Mouse (Mus musculus): ENCODE measurements around the gene Olfr30. TPM values are rescaled to one million over a fixed set of nuclear protein-coding genes. Genes with fewer than 3 reads are reported as not detected.
"Not testable (repeated sequence)": the region's sequence is repeated elsewhere in the genome, so short reads cannot be mapped to it uniquely, and the experiment has no call there.

Gene Olfr30
- total RNA-seq (2018; cell fraction: chromatin; rRNA removed) = not detected
- total RNA-seq (2018; cell fraction: cytosol; rRNA removed) = not detected
- not detected for total RNA-seq (2018; cell fraction: nucleus; rRNA removed)
- not detected in 3 replicates for polyA plus RNA-seq (2018)

DNA sequence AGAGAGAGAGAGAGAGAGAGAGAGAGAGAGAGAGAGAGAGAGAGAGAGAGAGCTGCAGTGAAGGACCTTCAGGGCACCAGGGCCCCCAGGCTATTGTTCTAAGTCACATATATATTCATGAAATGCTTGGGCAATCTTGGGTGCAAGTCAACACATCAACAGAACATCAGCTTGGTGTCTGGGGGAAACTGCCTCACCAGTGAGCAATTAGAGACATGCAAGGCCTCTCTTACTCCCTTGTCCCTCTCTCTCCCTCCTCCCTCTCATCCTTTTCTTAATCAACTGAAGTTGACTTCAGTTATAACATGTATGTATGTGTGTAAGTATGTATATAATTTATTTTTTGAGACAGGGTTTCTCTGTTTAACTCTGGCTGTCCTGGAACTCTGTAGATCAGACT lies at the start of gene Olfr30:
Gene Olfr30, minus strand, starts transcription at position 101 of the 400 bp plus-strand sequence.
- Histone ChIP-seq H3K4me3 (ENCODE audit: inconsistent target) (no peak within 1 kb of the TSS), H3K27ac (no peak within 1 kb of the TSS), H3K36me3 (ENCODE audit: inconsistent target) (no peaks in the 10 kb centered on the region), H3K79me2 (ENCODE audit: inconsistent target) (no peaks in the 10 kb centered on the region)

DNA sequence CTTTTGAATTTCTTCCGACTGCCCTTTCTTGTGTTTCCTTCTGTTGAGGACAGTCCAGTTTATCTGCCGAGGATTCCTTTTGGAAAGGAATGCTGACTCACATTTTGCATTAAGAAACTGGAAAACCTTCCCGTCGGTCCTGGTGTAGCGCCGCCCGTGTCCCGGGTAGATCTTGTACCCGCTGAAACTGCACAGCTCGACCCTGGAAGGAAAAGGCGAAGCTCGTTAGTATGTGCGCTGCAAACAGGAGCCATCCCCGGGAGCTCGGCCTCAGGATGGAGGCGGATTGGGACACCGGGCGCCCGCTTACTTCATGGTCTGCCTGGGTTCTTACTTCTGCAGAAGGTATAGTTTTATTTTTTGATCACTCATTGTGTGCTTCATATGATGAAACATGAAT lies 47.0 kb upstream of the Olfr30 start:
- H3K4me3 ChIP-seq (ENCODE audit: inconsistent target); H3K27ac ChIP-seq; H3K36me3 ChIP-seq (ENCODE audit: inconsistent target); H3K79me2 ChIP-seq (ENCODE audit: inconsistent target): not testable (repeated sequence)
- WGBS (ENCODE audit: missing documents) = 93% methylated on average over 5 of the region's 19 CpGs

DNA sequence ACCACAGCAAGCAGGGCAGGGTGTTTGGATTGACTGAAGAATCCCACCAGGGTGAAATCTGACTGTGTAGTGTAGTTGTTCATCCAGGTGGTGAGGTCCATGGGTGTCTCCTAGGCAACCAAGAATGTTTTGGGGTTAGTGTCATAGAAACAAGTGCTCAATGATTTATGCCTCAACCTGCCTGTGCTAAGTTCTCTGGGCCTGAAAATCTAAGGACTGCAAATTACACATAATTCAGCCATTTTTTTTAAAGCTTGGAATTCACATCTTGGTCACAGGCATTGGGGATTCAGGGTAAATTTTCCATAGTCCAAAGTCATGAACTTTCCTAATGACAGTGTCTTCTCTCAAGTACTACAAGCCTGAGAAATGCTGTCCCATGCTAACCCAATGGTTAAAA lies 40.4 kb upstream of the Olfr30 start, which contains the start of gene Olfr331:
Gene Olfr331, minus strand, starts transcription at position 101 of the 400 bp plus-strand sequence.
- not testable (repeated sequence) for H3K4me3 ChIP-seq (ENCODE audit: inconsistent target); H3K27ac ChIP-seq; H3K36me3 ChIP-seq (ENCODE audit: inconsistent target); H3K79me2 ChIP-seq (ENCODE audit: inconsistent target)

DNA sequence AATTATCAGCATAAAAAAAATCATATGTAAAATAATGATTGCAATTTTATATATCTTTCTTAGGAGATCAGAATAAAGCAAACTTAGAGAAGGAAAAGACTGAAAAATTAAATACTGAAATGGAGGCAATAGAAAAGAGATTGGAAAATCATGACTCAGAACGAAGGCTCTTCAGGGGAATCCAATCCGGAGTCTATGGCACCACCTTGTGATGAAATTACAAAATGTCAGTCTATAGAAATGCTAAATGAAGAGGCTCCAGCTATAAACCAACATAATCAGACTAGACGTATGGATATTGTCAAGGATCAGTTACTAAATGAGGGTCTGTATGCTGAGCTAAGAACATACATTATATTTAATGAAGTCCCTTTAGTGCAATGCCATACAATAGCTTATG lies 37.2 kb upstream of the Olfr30 start:
- Histone ChIP-seq H3K27ac (no peak overlapping the region), H3K4me3 (ENCODE audit: inconsistent target) (no peak overlapping the region), H3K36me3 (ENCODE audit: inconsistent target) (no peaks in the 10 kb centered on the region), H3K79me2 (ENCODE audit: inconsistent target) (no peaks in the 10 kb centered on the region)
- whole genome bisulfite sequencing (ENCODE audit: missing documents) = 85% methylated on average over 3 of the region's 3 CpGs

DNA sequence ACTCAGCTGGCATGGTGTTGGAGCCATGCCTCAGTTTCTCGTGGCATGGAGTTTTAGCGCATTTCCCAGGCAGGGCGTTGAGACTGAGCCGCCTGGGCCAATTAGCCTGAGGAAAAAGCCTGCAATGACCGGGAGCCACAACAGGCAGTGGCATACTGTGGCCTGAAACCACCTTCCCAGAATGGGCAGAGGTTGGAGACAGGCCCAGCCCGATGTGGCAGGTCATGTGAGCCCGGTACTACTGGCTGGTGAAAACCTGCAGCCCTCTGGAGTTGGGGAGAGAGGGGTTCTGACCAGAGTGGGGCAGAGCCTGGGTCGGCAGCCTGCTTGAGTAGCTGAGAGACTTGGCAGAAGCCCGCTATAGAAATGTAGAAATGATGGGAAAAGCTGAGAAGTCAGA lies 36.7 kb upstream of the Olfr30 start:
- H3K36me3 ChIP-seq (ENCODE audit: inconsistent target) = no peaks in the 10 kb centered on the region
- H3K27ac ChIP-seq = no peak overlapping the region
- no peak overlapping the region for H3K4me3 ChIP-seq (ENCODE audit: inconsistent target)
- no peaks in the 10 kb centered on the region for H3K79me2 ChIP-seq (ENCODE audit: inconsistent target)
- 79% methylated on average over 6 of the region's 9 CpGs for WGBS (ENCODE audit: missing documents)

DNA sequence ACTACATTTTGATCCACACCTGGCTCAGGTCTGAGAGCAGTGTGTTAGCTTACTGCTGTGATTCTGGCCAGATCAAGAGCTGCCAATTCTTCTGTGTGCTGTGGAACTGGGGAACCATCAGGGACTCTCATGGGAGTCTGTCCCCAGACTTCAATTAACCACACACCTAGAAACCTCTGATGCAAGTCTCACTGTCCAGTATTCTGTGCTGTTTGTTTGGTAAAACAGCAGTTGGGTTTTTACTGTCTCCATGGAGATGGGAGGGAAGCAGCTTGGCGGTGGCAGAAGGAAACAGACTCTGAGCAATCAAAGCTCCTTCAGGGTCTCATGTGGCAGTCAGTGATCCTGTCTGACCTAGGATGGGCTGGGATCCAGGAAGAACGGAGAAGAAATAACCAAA lies 30.4 kb upstream of the Olfr30 start, which contains the start of gene Olfr332:
Gene Olfr332, minus strand, starts transcription at position 101 of the 400 bp plus-strand sequence.
- WGBS (ENCODE audit: missing documents) = 87% methylated on average over 2 of the region's 2 CpGs
- Histone ChIP-seq H3K79me2 (ENCODE audit: inconsistent target) (no peaks in the 10 kb centered on the region), H3K36me3 (ENCODE audit: inconsistent target) (no peaks in the 10 kb centered on the region), H3K4me3 (ENCODE audit: inconsistent target) (no peak within 1 kb of the TSS), H3K27ac (no peak within 1 kb of the TSS)

DNA sequence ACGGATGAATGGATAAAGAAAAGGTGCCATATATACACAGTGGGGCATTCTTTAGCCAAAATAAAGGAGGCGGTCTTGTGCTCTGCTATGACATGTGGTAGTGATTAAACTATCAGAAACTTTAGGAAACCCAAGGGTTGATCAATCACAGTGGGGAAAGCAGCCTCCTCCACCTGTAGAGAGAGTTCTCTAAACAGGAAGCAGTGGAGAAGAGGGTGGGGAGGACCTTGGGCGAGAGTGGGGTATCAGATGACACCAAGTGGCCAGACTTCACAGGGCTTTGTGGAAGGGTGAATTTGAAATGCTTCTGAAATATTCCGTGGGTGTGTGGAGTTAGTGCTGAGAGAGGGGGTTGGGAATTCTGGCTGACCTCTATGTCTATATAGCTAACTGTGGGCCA lies 8.5 kb downstream of the Olfr30 start:
- no peak overlapping the region for H3K27ac ChIP-seq
- WGBS (ENCODE audit: missing documents) = 56% methylated on average over 4 of the region's 4 CpGs
- no peaks in the 10 kb centered on the region for H3K79me2 ChIP-seq (ENCODE audit: inconsistent target)
- no peaks in the 10 kb centered on the region for H3K36me3 ChIP-seq (ENCODE audit: inconsistent target)
- no peak overlapping the region for H3K4me3 ChIP-seq (ENCODE audit: inconsistent target)

DNA sequence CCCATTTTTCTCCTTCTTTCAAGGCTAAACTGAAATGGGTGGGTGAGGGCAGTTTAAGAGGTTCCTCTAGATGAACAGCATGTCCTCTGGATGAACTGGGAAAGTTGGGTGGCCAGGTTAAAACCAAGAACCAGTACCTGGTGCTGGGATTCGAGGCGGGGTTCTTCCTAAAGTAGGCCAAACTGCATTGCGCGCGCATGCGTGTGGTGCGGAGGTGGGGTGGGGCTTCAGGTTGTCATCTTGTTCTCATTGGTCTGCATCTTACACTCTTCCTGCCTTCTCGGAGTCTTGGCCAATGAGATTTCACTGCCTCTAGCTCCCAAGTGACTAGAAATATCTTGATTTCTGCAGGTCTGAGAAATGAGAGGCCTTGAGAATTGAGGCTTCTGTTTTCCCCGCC lies 9.3 kb downstream of the Olfr30 start, which contains the start of gene Lypd9:
Gene Lypd9, minus strand, starts transcription at position 165 of the 400 bp plus-strand sequence.
- Histone ChIP-seq H3K36me3 (ENCODE audit: inconsistent target) (no peaks in the 10 kb centered on the region), H3K4me3 (ENCODE audit: inconsistent target) (no peak within 1 kb of the TSS), H3K27ac (no peak within 1 kb of the TSS), H3K79me2 (ENCODE audit: inconsistent target) (no peaks in the 10 kb centered on the region)
- WGBS (ENCODE audit: missing documents) = 92% methylated on average over 9 of the region's 9 CpGs

DNA sequence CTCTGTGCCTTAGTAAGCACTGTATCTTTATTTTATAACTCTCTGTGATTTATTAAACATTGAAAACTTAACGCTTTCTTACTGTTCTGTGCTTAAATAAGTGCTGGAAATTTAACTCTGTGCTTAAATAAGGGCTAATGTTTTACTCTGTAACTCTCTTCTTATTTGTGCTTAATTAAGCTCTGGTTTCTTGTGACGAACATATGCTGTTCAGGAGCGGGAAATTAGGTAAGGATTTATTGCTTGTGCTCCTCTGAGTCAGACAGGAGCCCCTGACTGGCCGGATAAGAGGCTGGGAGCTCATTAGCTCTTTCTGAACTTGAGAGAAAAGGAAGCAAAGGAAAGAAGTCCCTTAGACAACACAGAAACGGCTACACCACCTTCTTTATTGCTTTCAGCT lies 24.2 kb downstream of the Olfr30 start:
- Histone ChIP-seq H3K27ac (no peak overlapping the region), H3K4me3 (ENCODE audit: inconsistent target) (no peak overlapping the region), H3K79me2 (ENCODE audit: inconsistent target) (no peaks in the 10 kb centered on the region), H3K36me3 (ENCODE audit: inconsistent target) (no peaks in the 10 kb centered on the region)
- WGBS (ENCODE audit: missing documents) = 20% methylated on average over 5 of the region's 5 CpGs

DNA sequence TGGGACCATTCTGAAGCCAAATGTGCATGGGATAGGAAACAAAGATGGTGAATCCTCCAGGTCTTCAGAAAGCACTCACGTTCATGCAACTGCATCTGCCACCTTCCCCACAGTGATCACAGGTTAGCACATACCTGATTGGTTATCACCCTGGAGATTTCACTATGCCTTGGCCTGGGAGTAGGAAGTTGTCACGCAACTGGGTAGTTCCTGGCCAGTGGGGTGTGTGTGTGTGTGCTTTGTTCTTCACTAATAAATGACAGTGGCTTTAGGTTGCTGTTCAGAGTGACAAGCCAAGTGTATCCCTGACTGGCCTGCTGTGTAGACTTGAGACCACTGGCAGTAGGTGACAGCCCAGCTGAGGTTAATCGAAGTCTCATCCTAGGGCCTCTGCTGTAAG lies 29.8 kb downstream of the Olfr30 start, which contains the start of gene Gm12253:
Gene Gm12253, plus strand, starts transcription at position 301 of the 400 bp plus-strand sequence.
- 89% methylated on average over 3 of the region's 3 CpGs for WGBS (ENCODE audit: missing documents)

DNA sequence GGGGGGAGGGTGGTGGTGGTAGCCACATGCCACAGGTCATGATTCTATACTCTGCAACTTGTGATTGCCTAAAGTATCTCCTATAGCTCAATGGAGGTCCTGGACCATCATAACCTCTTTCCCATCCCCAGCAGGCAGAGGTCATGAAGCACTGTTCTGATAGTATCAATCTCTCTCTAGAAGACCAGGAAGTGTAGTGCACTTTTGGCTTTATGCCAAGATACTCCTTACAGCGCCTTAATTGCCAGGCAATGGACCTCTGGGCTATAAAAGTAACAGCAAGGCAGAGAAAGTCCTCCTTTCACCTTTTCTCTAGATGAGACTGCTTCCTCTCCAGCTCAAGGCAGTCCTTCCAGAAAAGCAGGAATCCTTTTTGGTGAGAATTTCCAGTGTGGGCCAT lies 41.3 kb downstream of the Olfr30 start, which contains the start of gene 1810065E05Rik:
Gene 1810065E05Rik, plus strand, starts transcription at position 297 of the 400 bp plus-strand sequence.
- H3K4me3 ChIP-seq (ENCODE audit: inconsistent target) = no peak within 1 kb of the TSS
- 56% methylated on average over 1 of the region's 1 CpGs for WGBS (ENCODE audit: missing documents)
- no peaks in the 10 kb centered on the region for H3K36me3 ChIP-seq (ENCODE audit: inconsistent target)
- H3K79me2 ChIP-seq (ENCODE audit: inconsistent target) = no peaks in the 10 kb centered on the region
- no peak within 1 kb of the TSS for H3K27ac ChIP-seq

More for the DNA sequence above, 29.8 kb downstream of the Olfr30 start, which contains the start of gene Gm12253:
- Histone ChIP-seq H3K36me3 (ENCODE audit: inconsistent target) (no peaks in the 10 kb centered on the region), H3K79me2 (ENCODE audit: inconsistent target) (no peaks in the 10 kb centered on the region), H3K27ac (no peak within 1 kb of the TSS), H3K4me3 (ENCODE audit: inconsistent target) (no peak within 1 kb of the TSS)

DNA sequence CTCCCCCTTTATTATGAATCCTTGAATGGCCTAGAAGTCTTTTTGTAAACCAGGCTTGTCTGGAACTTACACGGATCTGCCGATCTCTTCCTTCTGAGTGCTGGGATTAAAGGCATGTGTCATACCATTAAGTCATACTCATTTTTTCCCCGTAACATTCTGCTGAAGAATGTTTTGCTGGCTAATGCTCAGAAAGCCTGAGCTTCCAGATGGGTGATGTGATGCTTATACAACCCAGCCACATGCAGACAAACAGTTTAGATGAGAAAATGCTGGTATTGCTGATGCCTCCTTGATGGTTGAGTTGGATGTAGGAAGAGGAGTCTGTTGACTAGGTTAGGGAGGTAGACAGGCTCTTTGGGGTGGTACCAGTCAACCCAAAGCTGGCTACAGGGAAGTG lies 43.7 kb downstream of the Olfr30 start:
- Histone ChIP-seq H3K27ac (no peak overlapping the region), H3K4me3 (ENCODE audit: inconsistent target) (no peak overlapping the region), H3K36me3 (ENCODE audit: inconsistent target) (no peaks in the 10 kb centered on the region), H3K79me2 (ENCODE audit: inconsistent target) (no peaks in the 10 kb centered on the region)
- WGBS (ENCODE audit: missing documents) = 82% methylated on average over 3 of the region's 3 CpGs

DNA sequence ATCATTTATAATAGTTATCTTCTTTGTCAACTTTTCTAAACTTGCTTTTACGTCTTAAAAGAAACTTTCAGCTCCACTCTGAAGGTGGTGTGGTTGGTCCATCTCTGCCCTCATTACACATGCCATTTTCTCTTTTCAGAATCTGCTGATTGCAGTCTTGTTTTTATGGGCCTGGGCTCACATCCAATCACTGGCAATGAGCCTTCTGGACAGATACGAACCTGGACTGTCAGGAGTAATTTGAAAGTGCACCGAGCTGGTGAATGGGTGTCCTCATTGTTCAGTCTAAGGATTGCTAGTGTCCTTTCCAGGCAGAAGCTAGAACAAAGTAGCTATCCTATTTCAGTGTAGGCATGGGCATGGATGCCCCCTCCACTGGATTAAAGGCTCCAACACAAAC lies 54.0 kb downstream of the Olfr30 start:
- H3K27ac ChIP-seq = no peak overlapping the region
- H3K79me2 ChIP-seq (ENCODE audit: inconsistent target) = no peaks in the 10 kb centered on the region
- H3K36me3 ChIP-seq (ENCODE audit: inconsistent target) = no peaks in the 10 kb centered on the region
- H3K4me3 ChIP-seq (ENCODE audit: inconsistent target) = no peak overlapping the region
- WGBS (ENCODE audit: missing documents) = 89% methylated on average over 3 of the region's 3 CpGs

Data from macrophage (primary cell).